Mouse (Mus musculus) kidney, postnatal 4 days (tissue): ENCODE measurements around the gene Cdk15.
A peak's percentile ranks its signal among the peaks of the same experiment; 100 is the strongest.

Experiments
- DNase-seq, 2 experiments: peaks; one replicate each; pipeline ENCODE4 v3.0.0; 2021; ENCODE audit warnings: mixed read lengths in 2 of 2

Cdk15 gene

DNA sequence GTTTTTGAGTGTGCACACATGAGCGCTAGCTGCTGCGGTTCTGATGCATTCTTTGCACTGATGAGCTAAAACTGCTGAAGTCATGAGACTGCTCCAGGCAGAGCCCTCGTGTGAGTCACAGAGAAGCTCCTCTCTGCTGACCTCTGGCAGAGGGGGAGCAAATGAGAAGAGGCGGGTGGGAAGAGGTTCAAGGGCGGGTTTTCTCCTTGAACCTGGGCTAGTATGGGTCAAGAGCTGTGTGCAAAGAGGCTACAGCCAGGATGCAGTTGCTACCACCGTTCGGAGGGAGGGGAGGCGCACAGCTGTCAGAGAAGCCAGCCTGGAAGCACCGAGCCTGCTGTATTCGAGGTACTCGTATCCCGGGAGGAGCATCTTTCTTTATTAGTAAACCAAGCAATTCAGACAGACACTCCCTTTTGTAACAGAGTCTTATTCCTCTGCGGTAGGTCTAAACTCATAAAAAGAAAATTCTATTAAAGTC lies at the start of gene Cdk15:
TSS of gene Cdk15 (plus strand) at position 156 of the 481 bp plus-strand sequence.
- peak; percentile 33 to 53 for DNase-seq

DNA sequence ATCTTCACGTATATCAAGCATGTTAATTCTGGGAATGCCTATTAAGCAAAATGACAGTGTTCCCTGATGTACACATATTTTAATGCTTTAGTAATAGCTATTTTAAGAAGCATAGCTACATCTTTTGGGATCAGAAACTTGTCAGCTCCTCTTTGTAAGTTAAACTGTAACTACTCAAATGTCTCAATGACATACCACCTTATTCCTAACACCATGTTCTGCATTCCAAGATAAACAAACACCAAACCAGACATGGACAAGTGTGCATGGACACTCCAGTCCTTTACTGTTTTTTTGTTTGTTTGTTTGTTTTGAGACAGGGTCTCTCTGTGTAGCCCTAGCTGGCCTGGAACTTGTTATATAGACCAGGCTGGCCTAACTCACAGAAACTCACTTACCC lies 48.4 kb upstream of the Cdk15 start:
- DNase-seq: no peak

- DNase-seq: no peak
These were observed 45.1 kb upstream of the Cdk15 start for GRCm38 (mm10) chr1:59211651-59212050.

GRCm38 (mm10) chr1:59212076-59212779 lies 44.5 kb upstream of the Cdk15 start:
- peak in 1 of 2 experiments; percentile 26 for DNase-seq

DNA sequence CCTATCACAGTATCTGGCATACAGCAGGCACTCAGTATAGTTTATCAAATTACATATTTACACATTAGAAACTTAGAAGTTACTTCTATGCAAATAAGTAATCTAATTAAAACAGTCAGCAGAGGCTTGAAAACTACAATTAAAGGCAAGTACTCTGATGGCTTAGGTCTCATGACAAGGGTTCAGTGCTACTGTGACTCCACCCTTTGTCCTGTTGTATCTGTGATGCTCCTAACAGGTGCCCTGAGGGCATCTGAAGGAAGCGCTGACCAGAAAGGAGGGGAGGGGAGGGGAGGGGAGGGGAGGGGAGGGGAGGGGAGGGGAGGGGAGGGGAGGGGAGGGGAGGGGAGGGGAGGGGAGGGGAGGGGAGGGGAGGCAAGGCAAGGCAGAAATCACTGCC lies 43.8 kb upstream of the Cdk15 start:
- no peak for DNase-seq

DNA sequence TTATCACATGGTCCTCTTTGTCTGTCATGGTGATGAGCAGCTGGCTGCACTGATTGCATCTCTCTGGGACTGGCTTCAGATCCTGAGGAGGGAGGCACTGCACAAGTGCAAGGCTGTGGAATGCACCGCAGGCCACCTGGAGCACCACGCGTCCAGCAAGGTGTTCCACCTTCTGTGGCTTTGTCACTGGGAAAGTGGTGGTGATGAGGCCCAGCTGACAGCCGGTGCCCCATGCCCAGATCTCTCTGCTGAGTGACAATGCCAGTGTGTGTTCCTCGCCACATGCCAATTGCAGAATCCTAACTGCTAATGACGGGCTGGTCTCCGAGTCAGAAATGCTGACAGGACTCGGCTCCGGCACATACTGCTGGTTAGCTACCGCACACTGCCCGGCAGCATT lies 41.3 kb upstream of the Cdk15 start:
- DNase-seq: no peak

DNA sequence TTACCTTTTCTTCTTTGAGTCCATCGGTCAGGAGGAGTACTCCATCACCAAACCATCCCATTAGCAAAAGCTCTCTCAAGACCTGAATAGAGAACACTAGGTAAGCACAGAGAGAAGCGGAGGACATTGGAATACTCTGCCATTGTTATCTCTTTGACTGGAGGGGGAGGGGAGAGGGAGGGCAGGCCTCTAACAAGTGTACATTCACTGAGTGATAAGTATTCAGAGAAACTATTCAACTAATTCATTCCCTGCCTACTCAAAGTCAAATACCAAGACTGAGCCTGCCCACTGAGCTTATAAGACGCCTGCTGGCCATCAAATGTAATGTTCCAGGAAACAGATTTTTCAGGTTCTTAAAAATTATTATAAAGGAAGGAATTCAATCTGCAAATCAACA lies 36.3 kb upstream of the Cdk15 start:
- no peak for DNase-seq

- no peak for DNase-seq
These were observed 35.1 kb upstream of the Cdk15 start for GRCm38 (mm10) chr1:59221591-59221990.

- no peak for DNase-seq
These were observed 34.4 kb upstream of the Cdk15 start for GRCm38 (mm10) chr1:59222101-59222825.

- no peak for DNase-seq
These were observed 28.2 kb upstream of the Cdk15 start for GRCm38 (mm10) chr1:59228552-59228951.

DNA sequence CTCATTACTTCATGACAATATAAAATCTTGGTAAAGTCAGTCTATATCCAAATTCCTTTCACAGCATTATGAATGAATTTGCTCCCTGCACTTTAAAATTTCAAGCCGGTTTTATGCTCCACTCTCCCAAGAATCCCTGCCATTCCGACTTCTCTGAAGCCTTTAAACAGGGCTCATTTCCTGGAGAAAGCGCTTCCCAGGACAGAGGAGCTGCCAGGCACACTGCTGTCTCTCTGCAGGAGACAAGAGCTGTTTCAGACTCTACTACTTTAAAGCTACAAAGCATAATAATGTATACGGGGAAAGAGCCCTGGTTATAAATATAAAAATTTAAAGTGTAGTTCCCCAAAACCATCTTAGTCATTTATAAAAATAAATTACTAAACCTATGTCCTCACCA lies 27.5 kb upstream of the Cdk15 start:
- DNase-seq: no peak

DNA sequence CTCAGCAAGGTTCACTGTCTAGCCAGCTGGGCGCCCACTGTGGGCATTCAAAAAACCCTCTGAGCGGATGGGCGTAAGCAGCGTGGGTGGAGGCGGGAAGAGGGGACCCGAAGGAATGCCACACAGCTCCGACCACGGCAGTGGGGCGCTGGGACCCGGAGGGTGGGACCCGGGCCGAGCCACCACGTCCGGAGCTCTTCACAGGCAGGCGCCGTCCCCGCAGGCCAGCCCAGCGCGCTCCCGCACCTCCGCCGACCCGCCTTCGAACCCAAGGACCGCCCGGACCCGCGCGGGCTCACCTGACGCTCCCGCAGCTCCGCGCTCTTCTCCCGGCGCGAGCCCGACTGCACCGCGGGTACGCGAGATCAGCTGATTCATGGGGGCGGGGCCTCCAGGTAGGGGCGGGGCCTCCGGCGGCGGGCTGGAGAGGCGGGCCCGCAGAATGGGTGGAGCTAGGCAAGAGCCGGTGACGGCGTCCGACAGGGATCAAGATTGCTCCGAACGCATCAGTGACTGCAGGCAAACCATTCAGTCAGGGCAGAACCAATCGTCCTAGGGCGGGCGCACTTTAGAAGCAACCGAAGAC lies 19.8 kb upstream of the Cdk15 start, which contains the start of gene Als2:
TSS of gene Als2 (minus strand) at position 376 of the 586 bp plus-strand sequence.
- peak; percentile 100 for DNase-seq

GRCm38 (mm10) chr1:59237614-59238211 lies 19.0 kb upstream of the Cdk15 start:
- peak; percentile 79 to 85 for DNase-seq

GRCm38 (mm10) chr1:59243770-59244169 lies 12.9 kb upstream of the Cdk15 start:
- DNase-seq: no peak

- peak; percentile 76 to 83 for DNase-seq
These were observed 9.1 kb upstream of the Cdk15 start for GRCm38 (mm10) chr1:59247602-59248001.

DNA sequence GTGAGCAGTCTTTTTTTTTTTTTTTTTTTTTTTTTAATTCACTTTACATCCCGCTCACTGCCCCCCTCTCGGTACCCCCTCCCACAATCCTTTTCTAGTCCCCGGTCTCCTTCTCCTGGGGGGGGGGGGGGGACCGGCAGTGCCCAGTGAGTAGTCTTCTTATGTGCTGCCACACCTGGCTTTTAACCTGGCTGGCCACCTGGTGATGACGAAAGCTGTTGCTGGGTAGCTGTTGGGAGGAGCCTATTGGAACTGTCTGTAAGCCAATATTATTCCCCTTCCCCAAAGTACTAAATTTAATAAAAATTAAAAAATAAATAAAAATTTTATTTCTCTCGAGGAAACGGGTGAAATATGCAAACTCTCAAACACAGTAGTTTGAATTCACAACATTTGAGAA lies 3.9 kb upstream of the Cdk15 start:
- DNase-seq: peak; percentile 59 to 68

GRCm38 (mm10) chr1:59253301-59253909 lies 3.3 kb upstream of the Cdk15 start:
- peak; percentile 34 to 47 for DNase-seq

DNA sequence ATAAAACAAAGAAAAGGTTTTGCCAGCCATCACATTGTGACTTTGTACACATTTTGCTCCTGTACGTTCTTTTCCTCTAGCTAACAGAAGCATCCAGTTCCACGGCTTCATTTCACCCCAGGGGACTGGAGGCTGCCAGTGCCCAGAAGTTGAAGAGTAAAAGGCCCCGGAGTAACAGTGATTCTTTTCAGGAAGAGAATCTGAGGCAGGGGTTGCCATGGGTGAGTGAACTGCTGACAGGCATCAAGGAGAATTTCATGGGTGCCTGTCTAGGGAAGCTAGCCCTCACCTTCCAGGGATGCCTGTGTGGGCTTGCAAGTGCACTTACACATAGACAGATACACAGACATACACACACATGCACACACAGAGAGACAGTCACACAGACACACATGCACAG lies 1.0 kb downstream of the Cdk15 start:
- no peak for DNase-seq

DNA sequence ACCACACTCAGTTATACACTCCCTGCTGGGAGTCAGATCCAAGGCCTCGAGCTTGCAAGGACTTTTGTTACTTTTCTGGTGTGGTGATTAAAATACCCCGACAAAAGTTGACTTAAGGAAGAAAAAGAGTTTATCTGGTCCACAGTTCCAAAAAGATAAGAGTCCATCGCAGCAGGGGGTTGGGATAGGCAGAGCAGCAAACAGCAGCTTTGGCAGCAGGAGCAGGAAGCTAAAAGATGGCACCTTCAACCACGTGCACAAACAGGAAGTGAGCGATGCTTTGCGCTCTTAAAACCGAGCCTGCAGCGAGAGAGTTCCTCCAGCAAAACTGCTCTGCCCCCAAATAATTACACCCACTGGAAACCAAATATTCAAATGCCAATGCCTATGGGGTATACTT lies 12.2 kb downstream of the Cdk15 start:
- no peak for DNase-seq

GRCm38 (mm10) chr1:59269466-59269865 lies 12.8 kb downstream of the Cdk15 start:
- no peak for DNase-seq

DNA sequence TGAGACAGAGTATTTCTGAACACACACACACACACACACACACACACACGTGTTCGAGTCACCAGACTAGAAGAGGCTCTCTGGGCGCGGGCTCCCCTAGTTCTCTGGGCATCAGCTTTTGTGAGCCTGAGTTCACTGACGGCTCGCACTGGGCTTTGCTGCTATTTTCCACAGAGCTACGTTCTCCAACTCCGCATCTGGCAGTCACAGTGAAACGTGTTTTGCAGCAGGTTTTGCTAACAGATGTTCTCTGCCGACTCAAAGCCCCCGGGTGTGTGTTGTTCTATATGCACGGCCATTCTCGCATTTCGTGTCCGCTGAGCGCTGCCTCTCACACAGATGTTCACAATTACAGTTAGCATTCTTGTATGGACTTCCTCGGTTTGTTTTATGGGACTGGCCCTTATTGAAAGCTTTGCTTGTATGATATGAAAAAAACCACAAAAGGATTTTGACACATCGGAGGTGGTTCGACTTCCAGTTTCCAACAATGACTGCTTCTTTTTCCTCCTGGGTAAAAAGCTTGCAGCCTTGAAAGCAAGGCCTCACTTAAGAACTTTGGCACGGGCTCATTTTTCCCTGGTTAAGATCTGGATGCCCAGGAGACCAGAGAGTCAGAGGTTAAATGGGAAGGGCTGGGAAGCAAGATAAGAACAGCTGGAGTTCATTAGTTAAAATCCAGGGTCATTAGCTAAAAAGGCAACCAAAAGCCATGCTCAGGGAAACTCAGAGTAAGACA lies 13.4 kb downstream of the Cdk15 start:
- DNase-seq: peak; percentile 36 to 61

DNA sequence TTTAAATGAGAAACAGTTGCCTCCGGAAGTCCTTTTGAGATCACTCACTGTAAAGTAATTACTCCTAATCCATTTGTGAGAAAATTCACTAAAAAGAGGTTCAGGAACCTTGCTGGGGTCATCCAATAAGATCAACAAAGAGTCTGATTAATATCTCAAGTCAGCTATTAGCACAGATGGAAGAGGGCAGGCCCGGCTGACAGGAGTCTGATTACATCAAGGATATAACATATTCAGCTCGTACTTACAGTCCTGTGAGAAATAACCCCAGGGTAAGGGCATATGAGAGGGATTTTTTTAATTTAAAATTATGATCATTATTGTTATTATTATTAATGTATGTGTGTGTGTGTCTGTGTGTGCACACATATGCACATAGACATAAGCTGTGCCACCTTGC lies 15.5 kb downstream of the Cdk15 start:
- no peak for DNase-seq
